Mouse (Mus musculus) ovary, adult 2 months (tissue): ENCODE measurements around the gene 9830107B12Rik. TPM values are rescaled to one million over a fixed set of nuclear protein-coding genes. Genes with fewer than 3 reads are reported as not detected.

Experiments
- polyA plus RNA-seq: library from polyadenylated mRNA; depleted of rRNA; stranded (reverse); fragments of >200 nt; gene quantifications from 2 replicates; pipeline ENCODE4 v1.2.3, GENCODE M21; 2012; rRNA removed

Gene 9830107B12Rik
- polyA plus RNA-seq = not detected in 2 replicates

GRCm38 (mm10) chr17:48146120-48146519, at the start of gene 9830107B12Rik:
Gene 9830107B12Rik, minus strand, starts transcription at chr17:48146268.

GRCm38 (mm10) chr17:48167103-48167502, 21.0 kb upstream of the 9830107B12Rik start, which contains the start of gene A530064D06Rik:
Gene A530064D06Rik, minus strand, starts transcription at chr17:48167275.

GRCm38 (mm10) chr17:48089019-48089418, 57.0 kb downstream of the 9830107B12Rik start, which contains the start of gene 1700067P10Rik:
Gene 1700067P10Rik, plus strand, starts transcription at chr17:48089319.

Other genes with a start within 250 kb of the 9830107B12Rik start
- 164 and 199 TPM in 2 replicates for gene Foxp4, start 221.6 kb downstream of the 9830107B12Rik start, polyA plus RNA-seq
- not detected in 2 replicates for gene 1700122O11Rik, start 108.0 kb downstream of the 9830107B12Rik start, polyA plus RNA-seq
- 0.13 TPM in 1 of 2 replicates, not detected in the other for gene 1700067P10Rik, start 56.9 kb downstream of the 9830107B12Rik start, polyA plus RNA-seq
- gene A530064D06Rik, start 21.0 kb upstream of the 9830107B12Rik start, polyA plus RNA-seq = 0.28 and 0.83 TPM in 2 replicates
- gene Trem1, start 86.5 kb upstream of the 9830107B12Rik start, polyA plus RNA-seq = 0.05 and 0.07 TPM in 2 replicates
- gene Trem3, start 101.5 kb upstream of the 9830107B12Rik start, polyA plus RNA-seq = not detected in 2 replicates
- gene Treml4, start 118.0 kb upstream of the 9830107B12Rik start, polyA plus RNA-seq = 0.29 and 0.51 TPM in 2 replicates
- 0.45 and 0.50 TPM in 2 replicates for gene Treml2, start 153.2 kb upstream of the 9830107B12Rik start, polyA plus RNA-seq
- 1.3 TPM in 2 replicates for gene B430306N03Rik, start 169.9 kb upstream of the 9830107B12Rik start, polyA plus RNA-seq
- gene Trem2, start 200.1 kb upstream of the 9830107B12Rik start, polyA plus RNA-seq = 32.4 and 34.1 TPM in 2 replicates
- 0.82 and 0.83 TPM in 2 replicates for gene Treml1, start 213.6 kb upstream of the 9830107B12Rik start, polyA plus RNA-seq